Mouse (Mus musculus) CH12.LX (cell line): ENCODE results near the gene Rpn2.

ENCODE experiments used
- CTCF ChIP-seq, 2 experiments: IDR thresholded peaks in 1 of 2; conservative IDR thresholded peaks in 1 of 2; 2 replicates each; pipeline ENCODE4 v1.5.1; 2011 to 2012; ENCODE audit warnings: low read depth in 2 of 2, low read length in 2 of 2, improper control_type of control experiment in 1 of 2, inconsistent platforms in 1 of 2, mild to moderate bottlenecking in 1 of 2, moderate library complexity in 1 of 2
- EP300 ChIP-seq: IDR thresholded peaks from 2 replicates; pipeline ENCODE4 v1.6.1; 2011; ENCODE audit warnings: low read length, improper control_type of control experiment
- MAX ChIP-seq: IDR thresholded peaks from 2 replicates; pipeline ENCODE4 v1.6.1; 2011; ENCODE audit warnings: low read length, improper control_type of control experiment
- POLR2A ChIP-seq: IDR thresholded peaks from 2 replicates; pipeline ENCODE4 v1.6.1; 2011; ENCODE audit warnings: low read depth, mild to moderate bottlenecking, improper control_type of control experiment, low read length
- POLR2AphosphoS2 ChIP-seq: IDR thresholded peaks from 2 replicates; pipeline ENCODE4 v1.6.1; 2011; ENCODE audit warnings: low read depth, low read length, improper control_type of control experiment
- SIN3A ChIP-seq: IDR thresholded peaks from 2 replicates; pipeline ENCODE4 v1.6.1; 2012; ENCODE audit warnings: low read length, improper control_type of control experiment, inconsistent platforms
- SMC3 ChIP-seq: IDR thresholded peaks from 2 replicates; pipeline ENCODE4 v1.6.1; 2011; ENCODE audit warnings: low read depth, low read length, improper control_type of control experiment
- TCF12 ChIP-seq: IDR thresholded peaks from 2 replicates; pipeline ENCODE4 v1.6.1; 2014; ENCODE audit warnings: low read depth, mild to moderate bottlenecking, inconsistent platforms, low read length, improper control_type of control experiment

DNA sequence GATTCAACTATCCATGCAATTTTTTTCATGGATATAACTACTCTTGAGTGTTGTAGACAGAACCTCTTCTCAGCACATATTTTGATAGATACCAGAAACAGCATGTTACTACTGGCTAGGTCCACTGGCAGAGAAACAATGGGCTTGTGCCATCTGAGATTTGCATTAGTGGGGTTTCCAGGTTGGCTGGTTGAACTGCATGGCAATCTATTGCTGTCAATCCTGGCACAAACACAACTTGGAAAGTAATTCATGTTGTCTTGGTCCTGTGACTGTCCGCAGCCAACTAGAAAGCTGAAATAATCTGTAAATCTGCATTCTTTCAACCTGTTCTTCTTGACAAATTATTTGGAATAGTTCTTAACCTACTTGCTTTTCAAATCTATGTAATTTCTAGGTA lies 15.7 kb upstream of the Rpn2 start:
- no peak for TF ChIP-seq POLR2A
- no peak for TF ChIP-seq SMC3
- no peak for TF ChIP-seq MAX
- TF ChIP-seq CTCF (conservative IDR thresholded peaks at IDR 0.05 in 1 of 2, IDR thresholded peaks at IDR 0.05 in 1 of 2; ENCODE audit: low read depth in 2 of 2, low read length in 2 of 2): no peak
- TF ChIP-seq POLR2AphosphoS2: no peak
- no peak for TF ChIP-seq SIN3A
- TF ChIP-seq EP300: no peak
- no peak for TF ChIP-seq TCF12
